Mouse (Mus musculus) cortical plate, adult 2 months (tissue): Measurements from ENCODE around the gene Tars.

Source experiments
- CTCF ChIP-seq: fragments of 200-500 bp; IDR thresholded peaks from 2 replicates; pipeline ENCODE4 v1.5.1; 2011; ENCODE audit warnings: mild to moderate bottlenecking, control low read depth, low read length; ENCODE audit not compliant: insufficient read depth; ENCODE audit errors: extremely low read depth
- POLR2A ChIP-seq: fragments of 200-500 bp; IDR thresholded peaks from 2 replicates; pipeline ENCODE4 v1.6.1; 2011; ENCODE audit warnings: mild to moderate bottlenecking, low read length, control low read depth; ENCODE audit not compliant: insufficient read depth; ENCODE audit errors: extremely low read depth

DNA sequence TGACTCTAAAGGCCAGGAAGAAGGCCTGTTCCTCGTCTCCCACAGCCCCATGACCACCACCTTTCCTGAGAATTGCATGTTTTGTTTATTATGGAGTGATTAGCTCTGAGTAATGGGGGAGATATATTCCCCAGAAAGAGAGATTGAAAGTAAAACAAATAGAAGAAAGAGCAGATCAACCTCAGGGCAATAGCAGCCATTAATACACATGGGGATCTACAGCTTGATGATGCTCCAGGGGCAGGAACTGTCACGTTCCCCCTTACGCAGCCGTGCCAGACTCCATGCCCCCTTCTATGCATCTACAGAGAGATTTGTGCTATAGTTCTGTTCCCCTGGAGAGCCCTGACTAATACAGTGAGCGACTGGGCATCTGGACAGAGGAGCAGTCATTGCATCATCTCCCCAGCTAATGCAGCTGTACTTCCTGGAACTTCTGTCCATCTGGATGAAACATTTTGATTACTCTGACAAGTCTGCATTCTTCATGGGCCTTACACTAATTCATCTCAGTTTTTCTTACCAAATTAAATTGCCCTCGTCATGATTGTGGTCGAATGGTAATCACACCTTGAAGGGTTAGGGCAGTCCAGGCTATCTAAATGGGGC lies 28.9 kb downstream of the Tars start:
- TF ChIP-seq CTCF (no peak), POLR2A (no peak)
